Mouse (Mus musculus): ENCODE measurements at regions not wholly inside any gene's neighbourhood (a gene's known extent, or its start where the extent isn't known, plus 50 kb on each side); places are given as distances from the start of the nearest gene placed in this dataset.

- TF ChIP-seq CTCF (IDR thresholded peaks at IDR 0.05; ENCODE audit: low read depth, low read length), result 0 out of 2 replicates have a peak, but pooled peaks have one; percentile 7
- no peak for TF ChIP-seq GATA1 (IDR thresholded peaks at IDR 0.05; ENCODE audit: borderline replicate concordance, low read length)
- no peak for TF ChIP-seq GATA2 (IDR thresholded peaks at IDR 0.05; ENCODE audit: borderline replicate concordance, low read depth, low read length)
Observed at GRCm38 (mm10) chr6:73376291-73376690, 93.2 kb downstream of the 4931417E11Rik start.

Data from G1E (cell line).